In the genomic region with DNA sequence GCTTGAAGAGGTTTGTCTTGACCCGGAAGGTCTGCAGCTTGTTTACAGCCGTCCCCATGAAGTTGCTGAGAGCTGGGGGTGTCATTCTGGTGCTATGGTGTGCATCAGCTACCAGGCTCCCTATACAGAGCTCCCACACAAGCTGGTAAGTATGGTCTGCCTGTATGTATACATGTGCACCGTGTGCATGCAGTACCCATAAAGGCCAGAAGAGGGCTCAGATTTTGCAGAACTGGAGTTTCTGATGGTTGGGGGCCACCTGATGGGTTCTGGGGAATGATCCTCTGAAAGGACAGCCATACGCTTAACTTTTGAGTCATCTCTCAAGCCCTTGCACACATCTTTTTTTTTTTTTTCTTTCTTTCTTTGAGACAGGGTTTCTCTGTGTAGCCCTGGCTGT, we compare ENCODE assay signal across 11 mouse cellular contexts. TPM values are rescaled to one million over a fixed set of nuclear protein-coding genes. Genes with fewer than 3 reads are reported as not detected.
A peak's percentile ranks its signal among the peaks of the same experiment; 100 is the strongest.
DNase-seq lines count a peak whose midpoint lies in the region; ATAC-seq and TF ChIP-seq lines count a peak whose summit lies in the region.
"Had no signal": no experiment of that assay in that cellular context is flagged by ENCODE, and none has a peak within 500 bp of the region (broad histone marks: within the 10 kb centered on the region; RNA-seq: fewer than 3 reads in every experiment).

No protein-coding gene starts in this region.

- peak; percentile 7 for TF ChIP-seq RAD21 in MEL (IDR thresholded peaks at IDR 0.05; ENCODE audit: low read depth, low read length)

- peak; percentile 34 to 57 (median 48); a peak in 5 of 6 replicates for TF ChIP-seq CTCF in MEL (IDR thresholded peaks at IDR 0.05 in 2 of 3, conservative IDR thresholded peaks at IDR 0.05 in 1 of 3; ENCODE audit: control insufficient read depth in 1 of 3, insufficient read depth in 1 of 3, low read depth in 2 of 3, low read length in 3 of 3, poor library complexity in 1 of 3, severe bottlenecking in 1 of 3)
- TF ChIP-seq CTCF in small intestine, adult 2 months (IDR thresholded peaks at IDR 0.05; ENCODE audit: extremely low read depth, insufficient read length, insufficient replicate concordance, low read depth, low read length): peak; percentile 22; the same call in 1 of the 2 replicates

- 92% methylated on average over 4 of the region's 4 CpGs for WGBS in hindbrain, embryonic 10.5 days
- WGBS in hindbrain, embryonic 14.5 days: 92% methylated on average over 4 of the region's 4 CpGs
- WGBS in midbrain, embryonic 11.5 days: 88% methylated on average over 4 of the region's 4 CpGs
- 89% methylated on average over 4 of the region's 4 CpGs for WGBS in midbrain, embryonic 15.5 days
- WGBS in small intestine, adult 2 months: 94% methylated on average over 4 of the region's 4 CpGs

- peaks cover 6% of the 10 kb centered on the region for H3K79me2 ChIP-seq in MEL (ENCODE audit: control insufficient read depth, insufficient read depth, low read length, poor library complexity)

- H3K9me3 ChIP-seq in hindbrain, embryonic 10.5 days: no peaks in the 10 kb centered on the region; the same call in 1 of the 2 replicates
- no peaks in the 10 kb centered on the region for H3K9me3 ChIP-seq in hindbrain, embryonic 14.5 days (ENCODE audit: control insufficient read depth, low read length)
- no peaks in the 10 kb centered on the region for H3K9me3 ChIP-seq in midbrain, embryonic 11.5 days (ENCODE audit: control insufficient read depth, low read length)
- no peaks in the 10 kb centered on the region for H3K9me3 ChIP-seq in midbrain, embryonic 15.5 days
- no peaks in the 10 kb centered on the region for H3K9me3 ChIP-seq in MEL (replicated peaks; ENCODE audit: insufficient read depth, low read length)

- H3K36me3 ChIP-seq in hindbrain, embryonic 10.5 days: peaks cover 33% of the 10 kb centered on the region
- H3K36me3 ChIP-seq in hindbrain, embryonic 14.5 days (replicated peaks; ENCODE audit: control insufficient read depth, insufficient read depth): peaks cover 25% of the 10 kb centered on the region
- peaks cover 1% of the 10 kb centered on the region; the same call in 1 of the 2 replicates for H3K36me3 ChIP-seq in midbrain, embryonic 11.5 days (ENCODE audit: control insufficient read depth, insufficient read depth, low read length)
- H3K36me3 ChIP-seq in midbrain, embryonic 15.5 days (replicated peaks): peaks cover 10% of the 10 kb centered on the region
- H3K36me3 ChIP-seq in MEL (ENCODE audit: control insufficient read depth in 1 of 2, insufficient read depth in 2 of 2, low read length in 2 of 2): peaks cover 0 to 4% of the 10 kb centered on the region in 2 experiments; a peak in 2 of 4 replicates
- peaks cover 8% of the 10 kb centered on the region; the same call in 1 of the 2 replicates for H3K36me3 ChIP-seq in small intestine, adult 2 months (ENCODE audit: control insufficient read depth, insufficient read depth, low read length)

- no peak overlapping the region for H3K9ac ChIP-seq in hindbrain, embryonic 14.5 days
- no peak overlapping the region for H3K9ac ChIP-seq in midbrain, embryonic 11.5 days (ENCODE audit: low read length)
- no peak overlapping the region for H3K9ac ChIP-seq in midbrain, embryonic 15.5 days
- H3K9ac ChIP-seq in MEL (ENCODE audit: control insufficient read depth, low read depth, low read length, poor library complexity, severe bottlenecking): no peak overlapping the region

- no peak for TF ChIP-seq EP300 in MEL (IDR thresholded peaks at IDR 0.05; ENCODE audit: low read depth in 1 of 2, low read length in 2 of 2)

- H3K4me3 ChIP-seq in hindbrain, embryonic 10.5 days: no peak overlapping the region
- no peak overlapping the region for H3K4me3 ChIP-seq in hindbrain, embryonic 14.5 days (replicated peaks; ENCODE audit: low read length)
- no peak overlapping the region for H3K4me3 ChIP-seq in midbrain, embryonic 11.5 days (ENCODE audit: low read depth, low read length)
- no peak overlapping the region for H3K4me3 ChIP-seq in midbrain, embryonic 15.5 days
- H3K4me3 ChIP-seq in MEL (ENCODE audit: control insufficient read depth in 1 of 2, insufficient read depth in 1 of 2, low read depth in 2 of 2, low read length in 2 of 2): no peak overlapping the region
- no peak overlapping the region for H3K4me3 ChIP-seq in small intestine, adult 2 months (ENCODE audit: low read depth, low read length)

- peaks cover 17% of the 10 kb centered on the region for H3K4me1 ChIP-seq in hindbrain, embryonic 10.5 days (replicated peaks)
- peaks cover 11% of the 10 kb centered on the region for H3K4me1 ChIP-seq in hindbrain, embryonic 14.5 days (replicated peaks; ENCODE audit: control insufficient read depth, insufficient read depth, low read length)
- H3K4me1 ChIP-seq in midbrain, embryonic 11.5 days (ENCODE audit: control insufficient read depth, insufficient read depth, low read length): peaks cover 8% of the 10 kb centered on the region
- H3K4me1 ChIP-seq in midbrain, embryonic 15.5 days: peaks cover 16% of the 10 kb centered on the region
- H3K4me1 ChIP-seq in MEL (ENCODE audit: control insufficient read depth in 1 of 2, insufficient read depth in 2 of 2, low read length in 2 of 2): peaks cover 0 to 6% of the 10 kb centered on the region in 2 experiments; a peak in 1 of 4 replicates
- peaks cover 6% of the 10 kb centered on the region; the same call in 1 of the 2 replicates for H3K4me1 ChIP-seq in small intestine, adult 2 months (ENCODE audit: control insufficient read depth, insufficient read depth, insufficient read length, low read length)

- H3K27ac ChIP-seq in hindbrain, embryonic 10.5 days: no peak overlapping the region
- H3K27ac ChIP-seq in hindbrain, embryonic 14.5 days: no peak overlapping the region
- H3K27ac ChIP-seq in midbrain, embryonic 11.5 days (ENCODE audit: low read depth, low read length): no peak overlapping the region
- H3K27ac ChIP-seq in midbrain, embryonic 15.5 days: no peak overlapping the region
- no peak overlapping the region for H3K27ac ChIP-seq in MEL (ENCODE audit: control insufficient read depth, low read depth, low read length)
- no peak overlapping the region for H3K27ac ChIP-seq in small intestine, adult 2 months (ENCODE audit: insufficient read depth, low read depth, low read length)

- H3K27me3 ChIP-seq in hindbrain, embryonic 10.5 days (ENCODE audit: insufficient read depth, poor library complexity, severe bottlenecking): no peaks in the 10 kb centered on the region
- no peaks in the 10 kb centered on the region for H3K27me3 ChIP-seq in hindbrain, embryonic 14.5 days (ENCODE audit: control insufficient read depth, insufficient read depth, low read length)
- H3K27me3 ChIP-seq in midbrain, embryonic 11.5 days (ENCODE audit: control insufficient read depth, insufficient read depth, low read length): no peaks in the 10 kb centered on the region
- no peaks in the 10 kb centered on the region for H3K27me3 ChIP-seq in midbrain, embryonic 15.5 days (replicated peaks)
- H3K27me3 ChIP-seq in MEL (ENCODE audit: control insufficient read depth in 1 of 2, insufficient read depth in 2 of 2, low read length in 2 of 2): no peaks in the 10 kb centered on the region
- no peaks in the 10 kb centered on the region for H3K27me3 ChIP-seq in small intestine, adult 2 months (ENCODE audit: control insufficient read depth, insufficient read depth, low read length)

- H3K4me2 ChIP-seq in hindbrain, embryonic 14.5 days (replicated peaks): no peak overlapping the region
- no peak overlapping the region for H3K4me2 ChIP-seq in midbrain, embryonic 11.5 days
- no peak overlapping the region for H3K4me2 ChIP-seq in midbrain, embryonic 15.5 days

- no peak for ATAC-seq in hindbrain, embryonic 14.5 days (ENCODE audit: low FRiP score)
- ATAC-seq in midbrain, embryonic 11.5 days (ENCODE audit: low FRiP score): no peak
- ATAC-seq in midbrain, embryonic 15.5 days (replicated peaks): no peak

- no peak for TF ChIP-seq POLR2A in MEL (IDR thresholded peaks at IDR 0.05; ENCODE audit: control insufficient read depth in 1 of 2, insufficient read depth in 1 of 2, low read depth in 1 of 2, low read length in 2 of 2, poor library complexity in 1 of 2)
- no peak for TF ChIP-seq POLR2A in small intestine, adult 2 months (IDR thresholded peaks at IDR 0.05; ENCODE audit: low read depth, low read length)

- peak; percentile 20 for DNase-seq in hindbrain, embryonic 10.5 days (ENCODE audit: low spot score)
- DNase-seq in hindbrain, embryonic 14.5 days (ENCODE audit: low spot score): no peak
- DNase-seq in midbrain, embryonic 11.5 days (ENCODE audit: low spot score, missing footprints): peak; percentile 85
- DNase-seq in MEL (ENCODE audit: low read depth, low spot score): peak; percentile 61
- no peak for DNase-seq in gastrocnemius, postnatal 10 days
- DNase-seq in frontal cortex, postnatal 36 days (ENCODE audit: low spot score in 2 of 2): no peak
- DNase-seq: cerebellum, adult 9-11 months had no signal

RNA-seq across cellular contexts. Expression of gene 6430550D23Rik, which starts 2.4 kb away (rescaled TPM):
- polyA plus RNA-seq in hindbrain, embryonic 10.5 days (2016; fragmentation: Nextera tagmentation; extraction: Ambion mirVana): 1.2 and 1.5 TPM in 2 replicates
- 2.6 and 2.8 TPM in 2 replicates for polyA plus RNA-seq in hindbrain, embryonic 14.5 days (2014; fragmentation: Nextera tagmentation; extraction: Ambion mirVana)
- 0.62 and 1.1 TPM in 2 replicates for polyA plus RNA-seq in midbrain, embryonic 11.5 days (2014; fragmentation: Nextera tagmentation; extraction: Ambion mirVana)
- 1.4 and 1.9 TPM in 2 replicates for polyA plus RNA-seq in midbrain, embryonic 15.5 days (2015; fragmentation: Nextera tagmentation; extraction: Ambion mirVana)
- 0.69 and 1.1 TPM in 2 replicates for total RNA-seq in MEL (2012; rRNA removed)
- polyA plus RNA-seq in MEL (2012; ENCODE audit: insufficient read depth in 1 of 2, insufficient read length in 2 of 2, low read depth in 1 of 2, low replicate concordance in 2 of 2, missing spikeins in 1 of 2): 1 to 10 TPM in 1 of 2 experiments, not detected in 1; 1.1 TPM
- polyA plus RNA-seq in small intestine, adult 2 months (2012; rRNA removed): 0.38 and 0.87 TPM in 2 replicates
- under 1 TPM; 0.49 to 0.63 TPM for total RNA-seq in gastrocnemius, postnatal 10 days (2021)

RNA-seq across cellular contexts. Expression of gene Ergic3, which starts 2.5 kb away (rescaled TPM):
- 223 and 257 TPM in 2 replicates for polyA plus RNA-seq in hindbrain, embryonic 10.5 days (2016; fragmentation: Nextera tagmentation; extraction: Ambion mirVana)
- 459 and 462 TPM in 2 replicates for polyA plus RNA-seq in hindbrain, embryonic 14.5 days (2014; fragmentation: Nextera tagmentation; extraction: Ambion mirVana)
- 212 and 224 TPM in 2 replicates for polyA plus RNA-seq in midbrain, embryonic 11.5 days (2014; fragmentation: Nextera tagmentation; extraction: Ambion mirVana)
- 468 and 485 TPM in 2 replicates for polyA plus RNA-seq in midbrain, embryonic 15.5 days (2015; fragmentation: Nextera tagmentation; extraction: Ambion mirVana)
- 80.0 and 86.9 TPM in 2 replicates for total RNA-seq in MEL (2012; rRNA removed)
- polyA plus RNA-seq in MEL (2012; ENCODE audit: insufficient read depth in 1 of 2, insufficient read length in 2 of 2, low read depth in 1 of 2, low replicate concordance in 2 of 2, missing spikeins in 1 of 2): 100 to 1,000 TPM in 1 of 2 experiments, not detected in 1; 168 TPM
- 221 and 444 TPM in 2 replicates for polyA plus RNA-seq in small intestine, adult 2 months (2012; rRNA removed)
- 10 to 100 TPM; 78.1 to 84.4 TPM for total RNA-seq in gastrocnemius, postnatal 10 days (2021)

RNA-seq across cellular contexts. Expression of gene Fer1l4, which starts 47.4 kb away (rescaled TPM):
- polyA plus RNA-seq in hindbrain, embryonic 10.5 days (2016; fragmentation: Nextera tagmentation; extraction: Ambion mirVana): not detected in 2 replicates
- polyA plus RNA-seq in hindbrain, embryonic 14.5 days (2014; fragmentation: Nextera tagmentation; extraction: Ambion mirVana): not detected in 2 replicates
- polyA plus RNA-seq in midbrain, embryonic 11.5 days (2014; fragmentation: Nextera tagmentation; extraction: Ambion mirVana): not detected in 2 replicates
- 0.13 TPM in 1 of 2 replicates, not detected in the other for polyA plus RNA-seq in midbrain, embryonic 15.5 days (2015; fragmentation: Nextera tagmentation; extraction: Ambion mirVana)
- 0.04 TPM in 1 of 2 replicates, not detected in the other for total RNA-seq in MEL (2012; rRNA removed)
- under 1 TPM in 1 of 2 experiments, not detected in 1; 0.07 TPM for polyA plus RNA-seq in MEL (2012; ENCODE audit: insufficient read depth in 1 of 2, insufficient read length in 2 of 2, low read depth in 1 of 2, low replicate concordance in 2 of 2, missing spikeins in 1 of 2)
- 0.14 and 11.5 TPM in 2 replicates for polyA plus RNA-seq in small intestine, adult 2 months (2012; rRNA removed)
- not detected for total RNA-seq in gastrocnemius, postnatal 10 days (2021)
- total RNA-seq: hematopoietic stem cell, adult 5-6 weeks; left cerebral cortex, adult 8-10 months had no signal

RNA-seq across cellular contexts. Expression of gene Cep250, which starts 49.1 kb away (rescaled TPM):
- polyA plus RNA-seq in hindbrain, embryonic 10.5 days (2016; fragmentation: Nextera tagmentation; extraction: Ambion mirVana): 21.6 and 27.6 TPM in 2 replicates
- 11.9 and 14.2 TPM in 2 replicates for polyA plus RNA-seq in hindbrain, embryonic 14.5 days (2014; fragmentation: Nextera tagmentation; extraction: Ambion mirVana)
- 13.2 and 13.8 TPM in 2 replicates for polyA plus RNA-seq in midbrain, embryonic 11.5 days (2014; fragmentation: Nextera tagmentation; extraction: Ambion mirVana)
- polyA plus RNA-seq in midbrain, embryonic 15.5 days (2015; fragmentation: Nextera tagmentation; extraction: Ambion mirVana): 17.1 and 19.2 TPM in 2 replicates
- 9.8 and 12.8 TPM in 2 replicates for total RNA-seq in MEL (2012; rRNA removed)
- 10 to 100 TPM in 1 of 2 experiments, not detected in 1; 16.4 TPM for polyA plus RNA-seq in MEL (2012; ENCODE audit: insufficient read depth in 1 of 2, insufficient read length in 2 of 2, low read depth in 1 of 2, low replicate concordance in 2 of 2, missing spikeins in 1 of 2)
- 4.1 and 8.7 TPM in 2 replicates for polyA plus RNA-seq in small intestine, adult 2 months (2012; rRNA removed)
- 10 to 100 TPM in 1 of 2 experiments, 1 to 10 TPM in 1; 7.8 to 11.7 TPM for total RNA-seq in gastrocnemius, postnatal 10 days (2021)

RNA-seq across cellular contexts. Expression of gene Spag4, which starts 59.6 kb away (rescaled TPM):
- 4.4 and 6.9 TPM in 2 replicates for polyA plus RNA-seq in hindbrain, embryonic 10.5 days (2016; fragmentation: Nextera tagmentation; extraction: Ambion mirVana)
- 6.3 and 7.9 TPM in 2 replicates for polyA plus RNA-seq in hindbrain, embryonic 14.5 days (2014; fragmentation: Nextera tagmentation; extraction: Ambion mirVana)
- polyA plus RNA-seq in midbrain, embryonic 11.5 days (2014; fragmentation: Nextera tagmentation; extraction: Ambion mirVana): 5.9 and 6.2 TPM in 2 replicates
- polyA plus RNA-seq in midbrain, embryonic 15.5 days (2015; fragmentation: Nextera tagmentation; extraction: Ambion mirVana): 7.6 and 8.0 TPM in 2 replicates
- total RNA-seq in MEL (2012; rRNA removed): 5.0 and 5.5 TPM in 2 replicates
- polyA plus RNA-seq in MEL (2012; ENCODE audit: insufficient read depth in 1 of 2, insufficient read length in 2 of 2, low read depth in 1 of 2, low replicate concordance in 2 of 2, missing spikeins in 1 of 2): 10 to 100 TPM in 1 of 2 experiments, not detected in 1; 10.9 TPM
- polyA plus RNA-seq in small intestine, adult 2 months (2012; rRNA removed): 0.30 and 0.49 TPM in 2 replicates
- total RNA-seq in gastrocnemius, postnatal 10 days (2021): under 1 TPM; 0.85 to 0.86 TPM

Comparison
In these comparisons a context has a peak if more than half of its experiments do, and no peak if none do; other contexts are left out.
1. DNase-seq: peak in hindbrain, embryonic 10.5 days (single experiment), midbrain, embryonic 11.5 days (single experiment) and MEL (single experiment); none in hindbrain, embryonic 14.5 days (single experiment), gastrocnemius, postnatal 10 days (single experiment) and frontal cortex, postnatal 36 days (0 of 2).